Mouse (Mus musculus) cerebellum, adult 11 months (tissue): ENCODE data around the gene Pbxip1.

Experiments
- DNase-seq: peaks from one replicate; pipeline ENCODE4 v3.0.0; 2022

Gene Pbxip1

DNA sequence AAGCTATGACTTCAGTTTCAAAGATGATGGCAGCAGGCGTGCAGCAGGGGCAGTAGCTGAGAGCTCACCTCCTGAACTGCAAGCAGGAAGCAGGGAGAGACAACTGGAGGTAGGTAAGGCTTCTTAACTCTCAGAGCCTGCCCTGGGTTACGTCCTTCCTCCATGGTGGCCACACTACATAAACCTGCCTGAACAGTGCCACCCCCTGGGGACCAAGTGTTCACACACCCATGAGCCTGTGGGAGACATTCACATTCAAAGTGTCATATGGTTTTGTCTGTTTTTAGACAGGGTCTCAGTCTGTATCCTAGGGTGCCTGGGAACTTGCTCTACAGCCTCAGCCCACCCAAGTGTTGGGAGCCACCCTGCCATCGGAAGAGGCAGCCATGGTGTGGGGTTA is 54.3 kb downstream of the Pbxip1 start:
- no peak for DNase-seq

DNA sequence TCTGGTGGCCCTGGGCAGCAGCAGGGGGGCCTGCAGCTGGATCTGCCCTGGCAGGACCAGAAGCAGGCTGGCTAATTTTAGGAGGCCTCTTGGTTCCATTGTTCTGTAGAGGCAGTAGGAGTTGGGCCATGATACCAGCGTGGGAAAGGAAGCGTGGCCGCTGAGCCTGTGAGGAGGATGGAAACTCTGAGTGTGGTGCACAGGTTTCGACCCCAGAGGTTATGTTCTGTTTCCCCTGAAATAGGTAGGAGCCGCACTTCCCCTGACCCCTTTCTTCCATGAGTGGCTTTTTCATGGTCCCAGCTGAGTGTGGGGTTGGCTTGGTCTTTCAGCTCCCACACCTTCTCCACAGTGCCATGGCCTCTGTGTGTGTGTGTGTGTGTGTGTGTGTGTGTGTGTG is 55.1 kb downstream of the Pbxip1 start:
- no peak for DNase-seq

DNA sequence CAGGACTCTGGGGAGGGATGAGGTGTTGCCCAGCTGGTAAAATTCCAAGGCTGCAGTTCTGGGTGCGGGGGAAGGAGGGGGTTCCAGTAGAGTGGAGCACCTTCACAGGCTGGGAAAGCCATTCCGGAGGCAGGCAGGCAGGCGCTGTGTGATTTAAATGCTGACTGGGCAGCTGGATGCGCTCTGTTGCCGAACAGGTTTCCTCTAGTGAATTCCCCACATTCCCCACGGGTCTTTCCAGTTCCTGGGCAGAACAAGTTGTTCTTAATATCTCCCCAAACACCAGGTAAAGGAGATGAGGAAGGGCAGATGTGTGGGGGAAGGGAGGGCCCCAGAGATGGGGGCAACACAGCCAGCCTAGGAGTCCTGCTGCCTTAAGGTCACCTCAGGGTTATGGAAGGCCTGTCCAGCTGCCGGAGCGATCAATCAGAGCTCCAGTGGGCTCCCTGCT is 56.2 kb downstream of the Pbxip1 start:
- DNase-seq = no peak

- DNase-seq = no peak
Measured at GRCm38 (mm10) chr3:89494630-89495029, 58.1 kb downstream of the Pbxip1 start.

DNA sequence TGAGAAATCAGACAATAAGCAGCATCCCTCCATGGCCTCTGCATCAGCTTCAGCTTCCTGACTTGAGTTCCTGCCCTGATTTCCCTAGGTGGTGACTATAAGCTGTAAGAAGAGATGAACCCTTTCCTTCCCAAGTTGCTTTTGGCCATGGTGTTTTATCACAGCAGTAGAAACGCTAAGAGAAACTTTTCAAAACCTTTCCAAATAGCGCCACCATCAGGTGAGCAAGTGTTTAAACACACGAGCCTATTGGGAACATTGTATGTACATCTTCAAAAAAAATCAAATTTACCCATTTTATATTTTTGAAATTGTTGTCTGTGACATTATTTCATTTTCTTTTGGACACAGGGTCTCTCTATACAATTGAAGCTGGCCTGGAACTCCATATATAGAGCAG is 59.9 kb downstream of the Pbxip1 start:
- DNase-seq = no peak

- no peak for DNase-seq
Measured at GRCm38 (mm10) chr3:89499696-89500095, 63.2 kb downstream of the Pbxip1 start.
